Mouse (Mus musculus) heart, embryonic 16.5 days (tissue): Measurements from ENCODE around the gene Als2. TPM values are rescaled to one million over a fixed set of nuclear protein-coding genes. Genes with fewer than 3 reads are reported as not detected.

Experiments used
- ATAC-seq: fragments of 200-750 bp; cut with Nextera tagmentation; replicated peaks from 2 replicates; pipeline ENCODE4 v1.8.0; 2017; ENCODE audit warnings: moderate number of reproducible peaks; ENCODE audit not compliant: insufficient read depth, low FRiP score; ENCODE audit errors: extremely low read depth
- H3K27ac ChIP-seq: fragments of 300-500 bp; sonication (generic); 2 replicates; pipeline ENCODE4 v1.5.1; 2014; ENCODE audit warnings: mild to moderate bottlenecking, low read length, control low read depth, moderate library complexity
- H3K27me3 ChIP-seq: fragments of 300-500 bp; sonication (generic); 2 replicates; pipeline ENCODE4 v1.6.1; 2014; ENCODE audit warnings: low read length, mixed read lengths; ENCODE audit not compliant: control insufficient read depth, insufficient read depth
- H3K36me3 ChIP-seq: fragments of 300-500 bp; sonication (generic); 2 replicates; pipeline ENCODE4 v1.6.1; 2014; ENCODE audit not compliant: control insufficient read depth, insufficient read depth
- H3K4me1 ChIP-seq: fragments of 300-500 bp; sonication (generic); 2 replicates; pipeline ENCODE4 v1.6.1; 2014; ENCODE audit warnings: low read length, mixed read lengths; ENCODE audit not compliant: control insufficient read depth, insufficient read depth
- H3K4me2 ChIP-seq: fragments of 300-500 bp; sonication (generic); 2 replicates; pipeline ENCODE4 v1.6.1; 2014; ENCODE audit warnings: low read depth, mild to moderate bottlenecking, control low read depth, low read length
- H3K4me3 ChIP-seq: fragments of 300-500 bp; sonication (generic); 2 replicates; pipeline ENCODE4 v1.5.1; 2014; ENCODE audit warnings: mild to moderate bottlenecking, control low read depth, low read length
- H3K9ac ChIP-seq: fragments of 300-500 bp; sonication (generic); 2 replicates; pipeline ENCODE4 v1.6.1; 2014; ENCODE audit warnings: low read length, control low read depth
- H3K9me3 ChIP-seq: fragments of 300-500 bp; sonication (generic); replicated peaks from 2 replicates; pipeline ENCODE4 v1.6.1; 2016; ENCODE audit warnings: low read length; ENCODE audit not compliant: control insufficient read depth
- WGBS: fragments of 180-500 bp; shearing (Covaris S2); extraction: QIAGEN DNeasy Blood & Tissue Kit; methylation state at CpG from one replicate; pipeline ENCODE4 v1.1.7; 2014; 5-methylcytosine and 5-hydroxymethylcytosine counted together
- polyA plus RNA-seq: library from polyadenylated mRNA; unstranded; fragments of >200 nt; fragmentation: Nextera tagmentation; extraction: Ambion mirVana; gene quantifications from 2 replicates; pipeline ENCODE4 v1.2.1, GENCODE M21; 2015

Als2 gene
- polyA plus RNA-seq, 1 experiment from 2014 or later = 6.8 TPM

DNA sequence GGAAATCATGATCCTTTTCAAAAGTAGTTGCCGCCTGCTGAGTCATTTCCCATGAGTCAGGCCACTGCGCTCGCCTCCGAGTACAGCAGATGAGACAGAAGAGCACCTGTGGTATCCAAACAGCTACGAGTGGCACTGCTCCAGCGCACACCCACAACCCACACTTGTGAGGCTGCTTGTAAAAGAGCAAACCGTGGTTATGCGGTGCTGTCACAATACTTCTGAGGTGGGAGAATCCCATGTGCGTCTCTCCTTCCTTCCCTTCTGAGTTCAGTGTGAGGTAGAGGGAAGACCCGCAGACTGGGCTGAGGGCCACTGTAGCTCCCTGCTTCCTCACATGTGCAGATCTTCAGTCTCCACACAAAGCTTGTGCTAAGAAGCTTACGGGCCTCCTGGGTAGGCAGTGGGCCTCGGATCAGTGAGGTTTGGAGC lies 74.0 kb downstream of the Als2 start, which contains the start of gene Mpp4:
Mpp4 (minus strand) TSS at position 360 of the 432 bp plus-strand sequence.
- Histone ChIP-seq H3K27ac (no peak within 1 kb of the TSS), H3K4me2 (no peak within 1 kb of the TSS), H3K27me3 (no peaks in the 10 kb centered on the region), H3K4me1 (no peaks in the 10 kb centered on the region), H3K36me3 (peaks cover 20% of the 10 kb centered on the region; the same call in 1 of the 2 replicates), H3K9ac (no peak within 1 kb of the TSS), H3K9me3 (no peaks in the 10 kb centered on the region), H3K4me3 (no peak within 1 kb of the TSS)
- 62% methylated on average over 12 of the region's 12 CpGs for WGBS
- no peak for ATAC-seq

- Histone ChIP-seq H3K9me3 (no peaks in the 10 kb centered on the region), H3K9ac (no peak overlapping the region), H3K27ac (no peak overlapping the region), H3K4me2 (no peak overlapping the region), H3K36me3 (peaks cover 17% of the 10 kb centered on the region; the same call in 1 of the 2 replicates), H3K4me3 (no peak overlapping the region), H3K27me3 (no peaks in the 10 kb centered on the region), H3K4me1 (no peaks in the 10 kb centered on the region)
- ATAC-seq = no peak
- WGBS = 76% methylated on average over 8 of the region's 8 CpGs
Measured at GRCm38 (mm10) chr1:59162309-59163024, 74.6 kb downstream of the Als2 start.

GRCm38 (mm10) chr1:59161396-59161795 lies 75.6 kb downstream of the Als2 start:
- WGBS = 89% methylated on average over 6 of the region's 6 CpGs
- H3K4me3 ChIP-seq = no peak overlapping the region
- ATAC-seq = no peak

GRCm38 (mm10) chr1:59160871-59161270 lies 76.2 kb downstream of the Als2 start:
- 88% methylated on average over 6 of the region's 6 CpGs for WGBS
- Histone ChIP-seq H3K36me3 (0 out of 2 replicates have a peak, but pooled peaks cover 6% of the 10 kb centered on the region), H3K9ac (no peak overlapping the region), H3K27me3 (no peaks in the 10 kb centered on the region), H3K27ac (no peak overlapping the region), H3K4me2 (no peak overlapping the region), H3K9me3 (no peaks in the 10 kb centered on the region), H3K4me1 (no peaks in the 10 kb centered on the region), H3K4me3 (no peak overlapping the region)
- no peak for ATAC-seq

More at GRCm38 (mm10) chr1:59161396-59161795, 75.6 kb downstream of the Als2 start:
- Histone ChIP-seq H3K4me1 (no peaks in the 10 kb centered on the region), H3K4me2 (no peak overlapping the region), H3K9ac (no peak overlapping the region), H3K27me3 (no peaks in the 10 kb centered on the region), H3K27ac (no peak overlapping the region), H3K9me3 (no peaks in the 10 kb centered on the region), H3K36me3 (0 out of 2 replicates have a peak, but pooled peaks cover 6% of the 10 kb centered on the region)

DNA sequence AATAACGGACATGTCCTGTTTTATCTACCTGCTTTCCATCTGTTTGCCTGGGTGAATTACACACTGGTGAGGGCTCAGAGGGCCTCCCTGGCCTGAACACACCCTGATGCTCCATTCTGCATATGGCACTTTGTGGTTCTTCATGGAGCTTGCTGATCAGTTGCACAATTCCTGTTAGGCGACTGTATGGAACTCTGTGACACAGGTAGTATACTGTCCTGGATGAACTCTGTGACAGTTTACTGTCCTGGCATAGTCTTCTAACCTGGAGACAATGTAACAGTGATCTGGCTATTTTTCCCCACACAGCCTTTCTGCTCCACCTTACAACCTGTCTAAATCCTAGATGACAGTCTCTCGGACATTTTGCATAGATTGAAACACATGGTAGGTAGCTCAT lies 77.9 kb downstream of the Als2 start:
- Histone ChIP-seq H3K9ac (no peak overlapping the region), H3K36me3 (0 out of 2 replicates have a peak, but pooled peaks cover 6% of the 10 kb centered on the region), H3K4me1 (no peaks in the 10 kb centered on the region), H3K9me3 (no peaks in the 10 kb centered on the region), H3K4me3 (no peak overlapping the region), H3K4me2 (no peak overlapping the region), H3K27me3 (no peaks in the 10 kb centered on the region), H3K27ac (no peak overlapping the region)
- 89% methylated on average over 3 of the region's 3 CpGs for WGBS
- ATAC-seq = no peak

DNA sequence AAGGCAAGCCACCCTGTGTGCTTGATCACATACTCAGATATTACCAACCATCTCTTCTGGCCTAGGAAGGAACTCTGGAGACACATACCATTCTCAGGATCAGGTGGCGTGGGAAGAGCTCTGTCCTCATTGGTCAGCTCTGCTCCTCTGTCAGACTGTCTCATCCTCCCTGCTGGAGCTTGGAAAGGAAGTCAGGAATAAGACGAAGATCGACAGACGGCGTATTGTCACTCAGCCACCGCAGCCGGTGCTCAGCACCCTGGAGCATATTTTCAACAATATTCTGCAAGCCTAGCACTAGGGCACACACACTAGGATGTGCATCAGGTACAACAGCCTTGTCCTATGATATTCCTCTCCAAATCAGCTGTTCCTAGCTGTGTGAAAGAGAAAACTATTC lies 78.5 kb downstream of the Als2 start:
- Histone ChIP-seq H3K27me3 (no peaks in the 10 kb centered on the region), H3K9ac (no peak overlapping the region), H3K9me3 (no peaks in the 10 kb centered on the region), H3K4me1 (no peaks in the 10 kb centered on the region), H3K27ac (no peak overlapping the region), H3K36me3 (0 out of 2 replicates have a peak, but pooled peaks cover 3% of the 10 kb centered on the region), H3K4me3 (no peak overlapping the region), H3K4me2 (no peak overlapping the region)
- 80% methylated on average over 7 of the region's 7 CpGs for WGBS
- ATAC-seq = no peak

DNA sequence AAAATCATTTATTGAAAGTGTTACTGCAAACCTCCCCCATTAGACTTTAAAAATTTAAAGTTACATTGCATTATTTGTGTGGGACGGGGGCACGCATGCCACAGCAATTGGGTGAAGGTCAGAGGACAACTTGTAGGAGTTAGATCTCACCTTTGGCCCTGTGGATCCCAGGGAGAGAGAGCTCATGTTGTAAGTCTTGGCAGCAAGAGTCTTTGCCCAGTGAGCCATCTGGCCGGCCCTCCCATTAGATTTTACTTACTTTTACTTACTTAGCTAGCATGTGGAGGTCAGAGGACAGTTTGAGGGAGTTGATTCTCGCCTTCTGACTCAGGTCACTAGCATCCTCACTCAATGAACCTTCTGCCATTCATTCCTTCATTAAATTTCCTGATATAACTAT lies 79.2 kb downstream of the Als2 start:
- Histone ChIP-seq H3K27ac (no peak overlapping the region), H3K36me3 (no peaks in the 10 kb centered on the region), H3K9ac (no peak overlapping the region), H3K9me3 (no peaks in the 10 kb centered on the region), H3K4me3 (no peak overlapping the region), H3K27me3 (no peaks in the 10 kb centered on the region), H3K4me1 (no peaks in the 10 kb centered on the region), H3K4me2 (no peak overlapping the region)
- WGBS = 78% methylated on average over 4 of the region's 4 CpGs
- ATAC-seq = no peak

- 73% methylated on average over 4 of the region's 4 CpGs for WGBS
- H3K9me3 ChIP-seq = no peaks in the 10 kb centered on the region
- no peak overlapping the region for H3K9ac ChIP-seq
- no peaks in the 10 kb centered on the region for H3K27me3 ChIP-seq
- no peaks in the 10 kb centered on the region for H3K36me3 ChIP-seq
- H3K4me1 ChIP-seq = no peaks in the 10 kb centered on the region
- H3K27ac ChIP-seq = no peak overlapping the region
- H3K4me2 ChIP-seq = no peak overlapping the region
- no peak overlapping the region for H3K4me3 ChIP-seq
- no peak for ATAC-seq
Measured at GRCm38 (mm10) chr1:59152346-59152745, 84.7 kb downstream of the Als2 start.

DNA sequence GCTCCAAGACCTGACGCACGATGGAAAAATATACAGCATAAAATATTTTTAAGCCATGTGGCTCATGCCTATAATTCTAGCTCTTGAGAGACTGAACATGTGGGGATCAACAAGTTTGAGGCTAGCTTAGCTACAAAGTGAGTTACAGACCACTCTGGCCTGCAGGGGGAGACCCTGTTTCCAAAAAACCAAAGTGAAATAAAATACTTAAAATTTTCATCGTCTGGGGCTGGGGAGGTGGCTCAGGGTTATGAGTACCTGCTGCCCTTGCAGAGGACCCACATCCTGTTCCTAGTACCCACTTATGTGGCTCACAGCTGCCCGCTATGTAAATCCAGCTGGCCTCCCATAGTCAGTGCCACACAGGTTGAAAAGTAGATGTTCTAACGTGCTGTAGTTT lies 86.5 kb downstream of the Als2 start:
- Histone ChIP-seq H3K9ac (no peak overlapping the region), H3K27me3 (no peaks in the 10 kb centered on the region)
- WGBS = 66% methylated on average over 5 of the region's 5 CpGs

More for the DNA sequence above, 86.5 kb downstream of the Als2 start:
- no peaks in the 10 kb centered on the region for H3K9me3 ChIP-seq
- H3K4me3 ChIP-seq = no peak overlapping the region
- H3K27ac ChIP-seq = no peak overlapping the region; the same call in 1 of the 2 replicates
- no peaks in the 10 kb centered on the region for H3K36me3 ChIP-seq
- H3K4me2 ChIP-seq = no peak overlapping the region
- no peak; the same call in 1 of the 2 replicates for ATAC-seq
- H3K4me1 ChIP-seq = no peaks in the 10 kb centered on the region
